Mouse (Mus musculus): Measurements from ENCODE around the gene Slc6a13. TPM values are rescaled to one million over a fixed set of nuclear protein-coding genes. Genes with fewer than 3 reads are reported as not detected.

The Slc6a13 gene
- total RNA-seq, 1 experiment: 1.7 TPM

GRCm38 (mm10) chr6:121371197-121371980 lies 71.4 kb downstream of the Slc6a13 start:
- no peak overlapping the region for H3K9ac ChIP-seq (ENCODE audit: insufficient read depth, low read depth, low read length, poor library complexity, severe bottlenecking)
- no peaks in the 10 kb centered on the region for H3K36me3 ChIP-seq (ENCODE audit: control insufficient read depth, insufficient read depth, low read length, poor library complexity, severe bottlenecking)
- H3K4me1 ChIP-seq (ENCODE audit: control insufficient read depth in 2 of 2, insufficient read depth in 2 of 2, low read length in 2 of 2, poor library complexity in 1 of 2): no peaks in the 10 kb centered on the region
- H3K27ac ChIP-seq (ENCODE audit: insufficient read depth, low read depth, low read length, poor library complexity, severe bottlenecking): no peak overlapping the region
- no peak overlapping the region for H3K4me3 ChIP-seq (ENCODE audit: insufficient read depth in 1 of 2, low read depth in 1 of 2, low read length in 2 of 2, poor library complexity in 1 of 2, severe bottlenecking in 1 of 2)
- DNase-seq (ENCODE audit: low read depth, low spot score): no peak
- in situ Hi-C loops (cut with MboI; ENCODE audit: low sequenced_read_pairs in 2 of 2, unreplicated experiment in 2 of 2): loop anchor here in 1 of 2 experiments (25.0 kb wide), 1 partner anchor 109 kb away; no protein-coding TSS in a partner anchor
- no peaks in the 10 kb centered on the region for H3K9me3 ChIP-seq (ENCODE audit: control insufficient read depth, insufficient read depth, low read depth, low read length)
- TF ChIP-seq CHD2 (IDR thresholded peaks at IDR 0.05; ENCODE audit: low read depth, low read length) (no peak), ZNF384 (IDR thresholded peaks at IDR 0.05; ENCODE audit: low read depth, low read length) (no peak), ZC3H11A (IDR thresholded peaks at IDR 0.05; ENCODE audit: borderline replicate concordance, low read depth, low read length) (no peak), HCFC1 (IDR thresholded peaks at IDR 0.05; ENCODE audit: borderline replicate concordance, insufficient read depth, low read length) (no peak), MAFK (IDR thresholded peaks at IDR 0.05; ENCODE audit: insufficient read depth, low read depth, low read length) (no peak)

- H3K9ac ChIP-seq (ENCODE audit: insufficient read depth, low read depth, low read length, poor library complexity, severe bottlenecking): no peak overlapping the region
- no peaks in the 10 kb centered on the region for H3K36me3 ChIP-seq (ENCODE audit: control insufficient read depth, insufficient read depth, low read length, poor library complexity, severe bottlenecking)
- H3K9me3 ChIP-seq (ENCODE audit: control insufficient read depth, insufficient read depth, low read depth, low read length): no peaks in the 10 kb centered on the region
- in situ Hi-C loops (cut with MboI; ENCODE audit: low sequenced_read_pairs in 2 of 2, unreplicated experiment in 2 of 2): no loop called here
- 0 out of 4 replicates have a peak, but pooled peaks cover 0 to 3% of the 10 kb centered on the region in 2 experiments for H3K4me1 ChIP-seq (ENCODE audit: control insufficient read depth in 2 of 2, insufficient read depth in 2 of 2, low read length in 2 of 2, poor library complexity in 1 of 2)
- TF ChIP-seq HCFC1 (IDR thresholded peaks at IDR 0.05; ENCODE audit: borderline replicate concordance, insufficient read depth, low read length) (no peak), ZNF384 (IDR thresholded peaks at IDR 0.05; ENCODE audit: low read depth, low read length) (no peak), CHD2 (IDR thresholded peaks at IDR 0.05; ENCODE audit: low read depth, low read length) (no peak), MAFK (IDR thresholded peaks at IDR 0.05; ENCODE audit: insufficient read depth, low read depth, low read length) (no peak), ZC3H11A (IDR thresholded peaks at IDR 0.05; ENCODE audit: borderline replicate concordance, low read depth, low read length) (no peak)
- no peak for DNase-seq (ENCODE audit: low read depth, low spot score)
- H3K4me3 ChIP-seq (ENCODE audit: insufficient read depth in 1 of 2, low read depth in 1 of 2, low read length in 2 of 2, poor library complexity in 1 of 2, severe bottlenecking in 1 of 2): no peak overlapping the region
- H3K27ac ChIP-seq (ENCODE audit: insufficient read depth, low read depth, low read length, poor library complexity, severe bottlenecking): no peak overlapping the region
These were observed 76.1 kb downstream of the Slc6a13 start for GRCm38 (mm10) chr6:121376159-121376558.

GRCm38 (mm10) chr6:121378256-121378655 lies 78.2 kb downstream of the Slc6a13 start:
- 0 out of 4 replicates have a peak, but pooled peaks cover 0 to 3% of the 10 kb centered on the region in 2 experiments for H3K4me1 ChIP-seq (ENCODE audit: control insufficient read depth in 2 of 2, insufficient read depth in 2 of 2, low read length in 2 of 2, poor library complexity in 1 of 2)

GRCm38 (mm10) chr6:121380576-121380975 lies 80.5 kb downstream of the Slc6a13 start:
- Histone ChIP-seq H3K4me3 (ENCODE audit: insufficient read depth in 1 of 2, low read depth in 1 of 2, low read length in 2 of 2, poor library complexity in 1 of 2, severe bottlenecking in 1 of 2) (no peak overlapping the region), H3K36me3 (ENCODE audit: control insufficient read depth, insufficient read depth, low read length, poor library complexity, severe bottlenecking) (no peaks in the 10 kb centered on the region), H3K4me1 (ENCODE audit: control insufficient read depth in 2 of 2, insufficient read depth in 2 of 2, low read length in 2 of 2, poor library complexity in 1 of 2) (0 out of 4 replicates have a peak, but pooled peaks cover 0 to 3% of the 10 kb centered on the region in 2 experiments), H3K9me3 (ENCODE audit: control insufficient read depth, insufficient read depth, low read depth, low read length) (no peaks in the 10 kb centered on the region), H3K9ac (ENCODE audit: insufficient read depth, low read depth, low read length, poor library complexity, severe bottlenecking) (no peak overlapping the region), H3K27ac (ENCODE audit: insufficient read depth, low read depth, low read length, poor library complexity, severe bottlenecking) (no peak overlapping the region)
- DNase-seq (ENCODE audit: low read depth, low spot score): no peak
- TF ChIP-seq CHD2 (IDR thresholded peaks at IDR 0.05; ENCODE audit: low read depth, low read length) (no peak), ZC3H11A (IDR thresholded peaks at IDR 0.05; ENCODE audit: borderline replicate concordance, low read depth, low read length) (no peak), HCFC1 (IDR thresholded peaks at IDR 0.05; ENCODE audit: borderline replicate concordance, insufficient read depth, low read length) (no peak), ZNF384 (IDR thresholded peaks at IDR 0.05; ENCODE audit: low read depth, low read length) (no peak), MAFK (IDR thresholded peaks at IDR 0.05; ENCODE audit: insufficient read depth, low read depth, low read length) (no peak)
- in situ Hi-C loops (cut with MboI; ENCODE audit: low sequenced_read_pairs in 2 of 2, unreplicated experiment in 2 of 2): no loop called here

More at GRCm38 (mm10) chr6:121378256-121378655, 78.2 kb downstream of the Slc6a13 start:
- DNase-seq (ENCODE audit: low read depth, low spot score): no peak
- TF ChIP-seq HCFC1 (IDR thresholded peaks at IDR 0.05; ENCODE audit: borderline replicate concordance, insufficient read depth, low read length) (no peak), MAFK (IDR thresholded peaks at IDR 0.05; ENCODE audit: insufficient read depth, low read depth, low read length) (no peak), CHD2 (IDR thresholded peaks at IDR 0.05; ENCODE audit: low read depth, low read length) (no peak), ZNF384 (IDR thresholded peaks at IDR 0.05; ENCODE audit: low read depth, low read length) (no peak), ZC3H11A (IDR thresholded peaks at IDR 0.05; ENCODE audit: borderline replicate concordance, low read depth, low read length) (no peak)
- in situ Hi-C loops (cut with MboI; ENCODE audit: low sequenced_read_pairs in 2 of 2, unreplicated experiment in 2 of 2): no loop called here
- no peak overlapping the region for H3K9ac ChIP-seq (ENCODE audit: insufficient read depth, low read depth, low read length, poor library complexity, severe bottlenecking)
- H3K27ac ChIP-seq (ENCODE audit: insufficient read depth, low read depth, low read length, poor library complexity, severe bottlenecking): no peak overlapping the region
- no peaks in the 10 kb centered on the region for H3K9me3 ChIP-seq (ENCODE audit: control insufficient read depth, insufficient read depth, low read depth, low read length)
- no peak overlapping the region for H3K4me3 ChIP-seq (ENCODE audit: insufficient read depth in 1 of 2, low read depth in 1 of 2, low read length in 2 of 2, poor library complexity in 1 of 2, severe bottlenecking in 1 of 2)
- no peaks in the 10 kb centered on the region for H3K36me3 ChIP-seq (ENCODE audit: control insufficient read depth, insufficient read depth, low read length, poor library complexity, severe bottlenecking)
